Mouse (Mus musculus): ENCODE data around the gene Gm43518.
A peak's percentile ranks its signal among the peaks of the same experiment; 100 is the strongest.

The Gm43518 gene

DNA sequence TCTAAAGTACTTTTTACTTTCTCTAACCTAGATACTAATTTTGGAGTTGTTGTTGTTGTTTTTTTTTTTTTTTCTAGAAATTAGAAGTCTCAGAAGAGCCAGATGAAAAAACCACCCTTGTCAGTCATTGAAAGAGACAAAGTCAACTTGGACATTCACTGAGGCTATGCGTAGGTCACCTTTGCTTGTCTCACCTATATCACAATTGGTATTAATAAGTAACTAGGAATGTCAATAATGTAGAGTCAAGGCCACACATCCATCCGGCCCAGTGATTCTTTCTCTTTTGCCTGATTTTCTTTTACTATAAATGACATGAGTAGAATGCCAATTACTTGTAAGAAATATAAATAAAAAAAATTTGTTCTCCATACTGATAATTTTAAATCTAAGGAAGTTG is 39.5 kb downstream of the Gm43518 start:
- H3K4me3 ChIP-seq (replicated peaks; ENCODE audit: low read length): no peak overlapping the region
- H3K9me3 ChIP-seq (ENCODE audit: low read length): no peaks in the 10 kb centered on the region
- H3K27me3 ChIP-seq (ENCODE audit: insufficient read depth, low read length): no peaks in the 10 kb centered on the region; the same call in 1 of the 2 replicates
- TF ChIP-seq NANOG (IDR thresholded peaks at IDR 0.05; ENCODE audit: borderline replicate concordance, low read length) (no peak), CTCF (conservative IDR thresholded peaks at IDR 0.05; ENCODE audit: low read length) (no peak), POU5F1 (IDR thresholded peaks at IDR 0.05; ENCODE audit: borderline replicate concordance, low read length) (no peak)
- no peaks in the 10 kb centered on the region for H3K36me3 ChIP-seq (ENCODE audit: insufficient read depth, low read length)
- peaks cover 14% of the 10 kb centered on the region; the same call in 1 of the 2 replicates for H3K4me1 ChIP-seq (replicated peaks; ENCODE audit: low read depth, low read length)

DNA sequence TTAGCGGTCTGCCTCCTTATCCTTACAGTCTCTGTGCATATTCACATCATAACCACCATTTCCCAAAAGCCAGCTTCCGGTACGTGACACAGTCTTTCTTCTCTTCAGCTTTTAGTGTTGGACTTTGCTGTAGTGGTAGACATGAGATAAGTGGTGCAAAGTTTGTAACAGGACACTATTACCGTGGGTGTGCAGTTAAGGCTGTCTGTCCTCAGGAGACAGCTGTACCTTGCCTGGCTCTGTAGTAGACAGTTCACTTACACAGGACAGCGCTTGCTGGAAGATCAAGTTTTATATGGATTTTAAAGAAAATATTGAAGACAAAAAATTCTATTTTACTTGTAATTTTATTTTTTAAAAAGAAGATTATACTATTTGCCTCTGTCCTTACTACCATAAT is 41.2 kb downstream of the Gm43518 start:
- Histone ChIP-seq H3K36me3 (ENCODE audit: insufficient read depth, low read length) (no peaks in the 10 kb centered on the region), H3K4me1 (replicated peaks; ENCODE audit: low read depth, low read length) (peaks cover 29% of the 10 kb centered on the region), H3K4me3 (replicated peaks; ENCODE audit: low read length) (no peak overlapping the region), H3K27me3 (ENCODE audit: insufficient read depth, low read length) (peaks cover 6% of the 10 kb centered on the region; the same call in 1 of the 2 replicates), H3K9me3 (ENCODE audit: low read length) (no peaks in the 10 kb centered on the region)
- no peak for TF ChIP-seq NANOG (IDR thresholded peaks at IDR 0.05; ENCODE audit: borderline replicate concordance, low read length)
- no peak for TF ChIP-seq POU5F1 (IDR thresholded peaks at IDR 0.05; ENCODE audit: borderline replicate concordance, low read length)
- no peak for TF ChIP-seq CTCF (conservative IDR thresholded peaks at IDR 0.05; ENCODE audit: low read length)

DNA sequence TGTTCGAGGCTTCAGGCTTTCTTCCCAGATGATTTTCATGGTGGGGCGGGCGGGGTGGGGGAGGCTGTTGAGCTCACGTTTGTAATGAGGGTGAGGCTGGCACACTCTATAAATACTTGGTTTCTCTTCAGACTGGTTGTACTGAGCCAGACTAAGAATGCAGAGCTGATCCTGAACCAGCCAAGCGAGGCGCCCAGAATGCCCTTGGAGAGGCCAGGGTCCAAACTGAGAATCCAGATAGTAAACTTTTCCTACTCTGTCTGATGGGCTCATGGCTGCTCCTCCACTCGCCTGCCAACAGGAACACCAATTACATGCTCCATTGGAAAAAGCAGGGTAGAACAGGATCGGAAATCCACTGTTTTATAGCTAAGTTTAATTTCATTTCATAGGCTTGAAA is 42.0 kb downstream of the Gm43518 start:
- no peaks in the 10 kb centered on the region for H3K36me3 ChIP-seq (ENCODE audit: insufficient read depth, low read length)
- TF ChIP-seq POU5F1 (IDR thresholded peaks at IDR 0.05; ENCODE audit: borderline replicate concordance, low read length) (no peak), NANOG (IDR thresholded peaks at IDR 0.05; ENCODE audit: borderline replicate concordance, low read length) (no peak), CTCF (conservative IDR thresholded peaks at IDR 0.05; ENCODE audit: low read length) (no peak)
- no peak overlapping the region for H3K4me3 ChIP-seq (replicated peaks; ENCODE audit: low read length)
- peaks cover 29% of the 10 kb centered on the region for H3K4me1 ChIP-seq (replicated peaks; ENCODE audit: low read depth, low read length)
- no peaks in the 10 kb centered on the region for H3K9me3 ChIP-seq (ENCODE audit: low read length)
- peaks cover 9% of the 10 kb centered on the region for H3K27me3 ChIP-seq (ENCODE audit: insufficient read depth, low read length)

DNA sequence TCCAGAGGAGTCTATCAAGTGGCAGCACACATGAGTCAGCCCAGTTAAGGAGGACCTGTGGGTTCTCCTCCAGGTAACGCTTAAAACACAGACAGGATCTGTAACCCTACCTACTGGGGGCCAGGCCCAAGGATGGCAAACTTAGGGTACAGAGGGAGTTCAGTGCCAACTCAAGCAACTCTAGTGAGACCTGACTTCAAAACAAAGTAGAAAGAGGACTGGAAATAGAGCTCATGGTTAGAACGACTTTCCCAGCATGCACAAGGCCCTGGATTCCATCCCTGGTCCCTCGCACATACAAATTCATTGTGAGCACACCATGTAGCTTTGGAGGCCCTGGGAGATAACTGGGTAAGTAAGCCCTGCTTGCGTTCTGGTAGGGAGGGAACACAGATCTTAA is 43.4 kb downstream of the Gm43518 start:
- peaks cover 20% of the 10 kb centered on the region for H3K27me3 ChIP-seq (ENCODE audit: insufficient read depth, low read length)
- H3K4me3 ChIP-seq (replicated peaks; ENCODE audit: low read length): no peak overlapping the region
- TF ChIP-seq NANOG (IDR thresholded peaks at IDR 0.05; ENCODE audit: borderline replicate concordance, low read length): no peak
- no peak for TF ChIP-seq CTCF (conservative IDR thresholded peaks at IDR 0.05; ENCODE audit: low read length)
- TF ChIP-seq POU5F1 (IDR thresholded peaks at IDR 0.05; ENCODE audit: borderline replicate concordance, low read length): no peak
- no peaks in the 10 kb centered on the region for H3K9me3 ChIP-seq (ENCODE audit: low read length)
- peaks cover 40% of the 10 kb centered on the region for H3K4me1 ChIP-seq (replicated peaks; ENCODE audit: low read depth, low read length)
- H3K36me3 ChIP-seq (ENCODE audit: insufficient read depth, low read length): no peaks in the 10 kb centered on the region

DNA sequence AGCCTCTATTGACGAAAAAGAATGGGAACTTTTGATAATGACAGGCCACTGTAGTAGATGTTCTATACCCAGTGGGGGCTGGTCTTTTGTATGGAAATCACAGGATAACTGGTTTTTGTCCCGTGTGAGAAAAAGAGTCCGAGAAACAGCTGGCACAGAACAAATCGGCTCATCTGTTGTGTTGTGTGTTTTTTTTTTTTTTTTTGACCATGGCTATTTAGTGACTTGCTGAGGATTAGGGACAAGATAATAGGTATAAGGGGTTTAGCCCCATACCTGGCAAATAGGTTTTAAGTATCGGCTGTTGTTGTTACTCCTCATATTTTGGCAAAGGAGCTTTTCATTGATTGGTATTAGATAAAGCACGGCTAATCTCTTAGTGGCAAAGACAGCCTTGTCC is 45.2 kb downstream of the Gm43518 start:
- peaks cover 31% of the 10 kb centered on the region for H3K27me3 ChIP-seq (ENCODE audit: insufficient read depth, low read length)
- H3K4me1 ChIP-seq (replicated peaks; ENCODE audit: low read depth, low read length): peaks cover 57% of the 10 kb centered on the region
- no peaks in the 10 kb centered on the region for H3K9me3 ChIP-seq (ENCODE audit: low read length)
- no peaks in the 10 kb centered on the region for H3K36me3 ChIP-seq (ENCODE audit: insufficient read depth, low read length)
- H3K4me3 ChIP-seq (replicated peaks; ENCODE audit: low read length): no peak overlapping the region
- TF ChIP-seq CTCF (conservative IDR thresholded peaks at IDR 0.05; ENCODE audit: low read length): no peak
- no peak for TF ChIP-seq NANOG (IDR thresholded peaks at IDR 0.05; ENCODE audit: borderline replicate concordance, low read length)
- TF ChIP-seq POU5F1 (IDR thresholded peaks at IDR 0.05; ENCODE audit: borderline replicate concordance, low read length): no peak

DNA sequence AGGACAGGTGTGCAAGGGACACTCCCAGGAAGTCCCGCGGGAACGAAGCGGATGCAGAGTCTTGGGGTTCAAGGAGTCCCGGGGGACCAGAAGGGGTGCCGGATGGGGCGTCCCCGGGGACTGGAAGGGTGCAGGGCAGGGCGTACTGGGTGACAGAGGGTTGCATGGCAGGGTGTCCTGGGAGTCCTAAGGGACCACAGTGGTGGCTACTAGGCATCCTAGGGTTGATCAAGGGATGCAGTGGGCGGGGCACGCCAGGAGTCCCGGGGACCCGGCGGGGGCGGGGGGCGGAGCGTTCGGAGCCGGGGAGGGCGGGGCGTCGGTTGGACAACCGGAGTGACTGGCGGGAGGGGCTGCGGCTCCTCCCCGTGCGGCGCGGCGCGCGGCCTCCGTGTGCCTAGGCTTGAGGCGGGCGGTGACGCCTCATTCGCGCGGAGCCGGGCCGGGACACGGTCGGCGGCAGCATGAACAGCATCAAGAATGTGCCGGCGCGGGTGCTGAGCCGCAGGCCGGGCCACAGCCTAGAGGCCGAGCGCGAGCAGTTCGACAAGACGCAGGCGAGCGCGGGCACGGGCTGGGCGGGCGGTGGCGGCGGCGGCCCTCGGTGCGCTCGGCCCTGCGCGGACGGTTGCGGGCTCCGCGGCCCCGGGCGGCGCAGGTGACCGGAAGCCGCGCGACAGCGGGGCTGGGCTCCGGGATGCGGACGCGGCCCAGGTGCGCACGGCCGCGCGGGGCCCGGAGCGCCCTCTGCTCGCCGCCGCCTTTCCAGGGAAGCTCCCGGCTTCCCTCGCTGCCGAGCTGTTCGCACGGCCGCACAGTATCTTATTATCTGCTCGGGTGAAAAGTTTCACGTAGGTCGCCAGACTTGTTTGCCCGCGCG is 46.3 kb downstream of the Gm43518 start, which contains the start of gene Hip1r:
TSS of gene Hip1r (plus strand) at position 330 of the 880 bp plus-strand sequence.
- H3K9me3 ChIP-seq (ENCODE audit: low read length): no peaks in the 10 kb centered on the region
- H3K4me3 ChIP-seq (replicated peaks; ENCODE audit: low read length): peak within 1 kb of the TSS; percentile 87
- TF ChIP-seq NANOG (IDR thresholded peaks at IDR 0.05; ENCODE audit: borderline replicate concordance, low read length) (no peak), POU5F1 (IDR thresholded peaks at IDR 0.05; ENCODE audit: borderline replicate concordance, low read length) (no peak), CTCF (conservative IDR thresholded peaks at IDR 0.05; ENCODE audit: low read length) (no peak)
- no peaks in the 10 kb centered on the region for H3K36me3 ChIP-seq (ENCODE audit: insufficient read depth, low read length)
- peaks cover 31% of the 10 kb centered on the region for H3K27me3 ChIP-seq (ENCODE audit: insufficient read depth, low read length)
- peaks cover 59% of the 10 kb centered on the region for H3K4me1 ChIP-seq (replicated peaks; ENCODE audit: low read depth, low read length)

DNA sequence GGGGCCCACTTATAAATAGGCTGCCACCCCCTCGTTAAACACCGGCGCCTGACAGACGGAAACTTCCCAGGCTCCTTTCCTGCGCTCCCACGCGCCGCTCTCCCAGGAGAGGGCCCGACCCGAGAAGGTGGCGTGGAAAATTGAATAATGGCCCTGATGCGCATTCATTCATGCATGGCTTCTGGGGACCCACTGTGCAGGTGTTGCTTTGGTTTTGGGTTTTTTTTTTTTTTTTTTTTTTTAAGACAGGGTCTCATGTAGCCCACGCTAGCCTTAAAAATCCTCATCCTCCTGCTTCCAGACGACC is 46.9 kb downstream of the Gm43518 start:
- Histone ChIP-seq H3K4me3 (replicated peaks; ENCODE audit: low read length) (peak overlapping the region; percentile 87), H3K9me3 (ENCODE audit: low read length) (no peaks in the 10 kb centered on the region), H3K4me1 (replicated peaks; ENCODE audit: low read depth, low read length) (peaks cover 60% of the 10 kb centered on the region), H3K27me3 (ENCODE audit: insufficient read depth, low read length) (peaks cover 31% of the 10 kb centered on the region), H3K36me3 (ENCODE audit: insufficient read depth, low read length) (no peaks in the 10 kb centered on the region)
- TF ChIP-seq CTCF (conservative IDR thresholded peaks at IDR 0.05; ENCODE audit: low read length) (no peak), NANOG (IDR thresholded peaks at IDR 0.05; ENCODE audit: borderline replicate concordance, low read length) (no peak), POU5F1 (IDR thresholded peaks at IDR 0.05; ENCODE audit: borderline replicate concordance, low read length) (no peak)

DNA sequence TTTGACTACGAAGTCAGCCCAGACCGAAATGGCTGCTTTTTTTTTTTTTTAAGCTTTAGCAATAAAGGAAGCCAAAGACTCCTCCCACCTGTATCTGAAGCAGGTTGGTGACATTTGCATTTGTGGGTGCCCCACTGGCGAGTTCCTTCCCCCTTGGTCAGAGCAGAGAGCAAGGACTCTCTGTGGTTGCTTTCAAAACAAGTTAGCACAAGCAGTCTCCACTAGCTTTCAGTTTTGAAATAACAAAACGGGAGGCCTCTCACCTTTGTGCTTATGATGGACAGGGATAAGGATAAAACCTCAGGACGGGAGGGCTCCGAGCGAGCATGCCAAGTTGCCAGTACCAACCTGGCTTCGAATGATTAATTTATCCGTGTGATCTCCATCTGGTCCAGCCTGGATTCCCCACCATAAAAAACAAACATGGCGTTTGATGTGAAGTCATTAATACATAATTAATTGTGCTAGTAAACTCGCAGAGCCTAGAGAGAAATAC is 47.4 kb downstream of the Gm43518 start:
- no peak for TF ChIP-seq POU5F1 (IDR thresholded peaks at IDR 0.05; ENCODE audit: borderline replicate concordance, low read length)
- TF ChIP-seq CTCF (conservative IDR thresholded peaks at IDR 0.05; ENCODE audit: low read length): no peak
- TF ChIP-seq NANOG (IDR thresholded peaks at IDR 0.05; ENCODE audit: borderline replicate concordance, low read length): no peak
- peaks cover 66% of the 10 kb centered on the region for H3K4me1 ChIP-seq (replicated peaks; ENCODE audit: low read depth, low read length)
- H3K27me3 ChIP-seq (ENCODE audit: insufficient read depth, low read length): peaks cover 31% of the 10 kb centered on the region
- H3K36me3 ChIP-seq (ENCODE audit: insufficient read depth, low read length): no peaks in the 10 kb centered on the region
- H3K4me3 ChIP-seq (replicated peaks; ENCODE audit: low read length): no peak overlapping the region; the same call in 1 of the 2 replicates
- no peaks in the 10 kb centered on the region for H3K9me3 ChIP-seq (ENCODE audit: low read length)
